Mouse (Mus musculus): ENCODE data around the gene Fam204a.
A peak's percentile ranks its signal among the peaks of the same experiment; 100 is the strongest.

The Fam204a gene

DNA sequence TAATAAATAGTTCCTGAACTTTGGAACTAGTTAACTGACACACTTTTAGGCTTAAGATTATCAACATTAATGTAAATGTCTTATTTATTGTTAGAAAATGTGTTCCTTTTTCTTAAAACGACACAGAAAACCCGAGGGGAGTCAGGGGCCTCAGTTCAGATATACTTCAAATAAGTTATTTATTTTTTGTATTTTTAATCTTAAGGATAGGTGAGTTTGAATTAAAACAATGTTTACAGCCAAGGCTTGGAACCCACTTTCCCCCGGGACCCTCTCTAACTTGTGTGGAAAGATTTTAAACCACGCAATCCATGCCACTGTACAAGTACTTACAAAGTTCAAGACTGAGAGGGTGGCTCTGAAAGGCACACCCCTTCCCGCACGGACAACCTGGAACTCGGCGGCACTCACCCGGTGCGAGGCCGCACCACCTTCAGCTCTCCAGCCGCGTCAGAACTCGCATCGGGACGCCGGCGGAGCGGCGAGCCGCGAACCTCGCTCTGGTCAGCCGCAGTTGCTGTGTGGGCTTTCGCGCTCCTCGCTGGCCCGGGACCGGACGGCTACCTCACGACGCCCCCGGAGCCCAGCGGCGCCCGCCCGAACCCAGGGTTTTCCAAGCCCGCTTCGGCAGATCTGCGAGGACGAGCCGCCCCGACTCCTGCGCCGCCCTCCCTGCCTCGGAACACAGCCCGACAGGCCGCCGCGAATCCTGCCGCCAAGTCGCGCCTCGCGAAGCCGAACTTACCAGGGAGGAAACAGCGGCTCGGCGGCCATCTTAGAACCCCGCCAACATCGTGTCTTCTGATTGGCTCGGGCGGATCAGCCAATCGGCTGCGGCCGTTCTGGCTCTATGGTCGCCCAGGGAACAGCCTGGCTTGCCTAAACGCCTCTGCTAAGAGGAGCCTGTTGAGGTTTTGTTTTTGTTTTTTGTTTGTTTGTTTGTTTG is at the start of gene Fam204a:
Fam204a (minus strand) TSS at position 803 of the 946 bp plus-strand sequence.
- DNase-seq (ENCODE audit: low read depth), result peak; percentile 85

DNA sequence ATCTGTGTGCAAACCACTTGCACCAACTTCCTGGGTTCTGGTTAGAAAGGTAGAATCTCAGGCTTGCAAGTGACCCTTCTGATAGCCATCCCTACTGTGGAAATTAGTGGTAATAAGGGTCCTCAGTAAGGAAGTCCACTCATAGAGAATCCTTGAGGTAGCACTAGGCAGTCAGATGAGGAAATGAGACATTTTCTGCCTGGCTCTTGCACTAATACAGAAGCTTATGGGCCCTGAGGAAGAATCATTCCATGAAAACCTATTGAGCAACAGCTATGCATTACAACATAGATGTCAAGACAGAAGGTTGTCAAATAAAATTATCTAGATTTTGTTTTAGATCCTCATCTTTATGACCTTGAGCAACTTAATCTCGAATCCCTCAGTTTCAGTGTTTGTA is 39.3 kb upstream of the Fam204a start:
- DNase-seq (ENCODE audit: low read depth), result no peak

DNA sequence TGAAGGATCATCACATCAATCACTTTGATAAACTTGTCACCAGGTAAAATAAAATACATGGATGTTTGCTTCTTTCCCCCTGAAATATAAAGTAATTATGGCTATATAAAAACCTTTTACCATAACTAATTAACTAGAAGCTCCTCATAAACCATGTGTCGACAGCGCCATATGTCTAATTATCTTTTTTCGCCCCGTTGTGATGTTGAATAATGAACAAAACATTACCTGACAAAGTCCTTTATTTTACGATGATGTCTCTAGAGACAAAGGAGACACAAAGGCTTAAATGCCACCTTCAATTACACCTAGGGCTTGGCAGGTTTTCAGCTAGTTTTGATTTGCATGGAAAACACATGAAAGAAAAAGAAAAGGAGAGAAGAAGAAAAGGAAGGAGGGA is 34.2 kb upstream of the Fam204a start:
- DNase-seq (ENCODE audit: low read depth), result no peak

DNA sequence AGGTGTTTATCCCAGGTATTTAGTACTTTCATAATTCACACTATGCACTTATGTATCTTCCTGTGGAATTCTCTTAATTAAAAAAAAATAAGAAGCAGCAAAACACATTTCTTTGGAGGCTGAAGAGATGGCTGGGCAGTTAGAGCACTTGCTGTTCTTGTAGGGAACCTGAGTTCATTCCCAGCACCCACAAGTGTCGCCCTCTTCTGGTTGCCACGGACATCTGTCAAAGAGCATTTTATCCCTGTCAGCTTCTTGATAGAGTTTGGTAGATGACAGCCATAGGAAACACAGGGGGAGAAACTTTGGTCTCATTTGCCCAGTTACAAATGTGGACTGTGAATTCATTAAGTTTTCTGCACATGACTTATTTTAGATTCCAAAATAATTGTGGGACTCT is 25.5 kb upstream of the Fam204a start:
- no peak for DNase-seq (ENCODE audit: low read depth)

DNA sequence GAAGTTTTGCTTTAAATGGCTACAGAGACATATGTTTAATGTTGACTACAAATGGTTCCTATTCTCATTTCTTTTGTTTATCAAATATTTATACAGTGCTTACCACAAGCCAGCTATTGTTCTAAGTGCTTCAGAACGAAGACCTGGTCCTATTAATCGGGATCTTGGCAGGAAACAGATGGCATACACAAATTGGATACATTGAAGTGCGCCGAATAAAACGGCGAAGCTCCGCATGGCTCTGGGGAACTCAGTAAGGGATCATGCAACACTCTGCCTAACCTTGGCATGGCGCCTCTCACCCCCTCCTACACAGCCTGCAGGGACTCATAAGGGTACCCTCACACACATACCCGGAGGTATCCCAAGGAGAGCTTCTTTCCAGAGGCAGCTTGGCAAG is 24.7 kb upstream of the Fam204a start:
- DNase-seq (ENCODE audit: low read depth), result no peak

DNA sequence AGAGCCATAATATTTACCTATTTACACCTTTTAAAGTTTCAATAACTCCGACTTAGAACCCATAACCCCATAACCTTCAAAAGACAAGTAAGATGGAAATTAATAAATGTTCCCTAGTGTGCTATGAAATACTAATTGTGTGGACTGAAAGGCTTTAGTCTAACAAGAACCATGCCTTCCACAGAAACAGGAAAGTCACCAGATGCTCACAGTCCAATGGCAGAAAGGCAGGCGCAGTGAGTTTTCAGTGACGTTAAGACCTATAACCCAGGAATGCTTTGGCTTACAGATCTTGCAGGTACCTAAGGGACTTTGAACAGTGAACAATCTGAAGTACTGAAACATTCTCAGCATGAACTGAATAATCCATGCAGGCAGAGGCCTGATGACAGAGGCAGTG is 18.7 kb upstream of the Fam204a start:
- no peak for DNase-seq (ENCODE audit: low read depth)

DNA sequence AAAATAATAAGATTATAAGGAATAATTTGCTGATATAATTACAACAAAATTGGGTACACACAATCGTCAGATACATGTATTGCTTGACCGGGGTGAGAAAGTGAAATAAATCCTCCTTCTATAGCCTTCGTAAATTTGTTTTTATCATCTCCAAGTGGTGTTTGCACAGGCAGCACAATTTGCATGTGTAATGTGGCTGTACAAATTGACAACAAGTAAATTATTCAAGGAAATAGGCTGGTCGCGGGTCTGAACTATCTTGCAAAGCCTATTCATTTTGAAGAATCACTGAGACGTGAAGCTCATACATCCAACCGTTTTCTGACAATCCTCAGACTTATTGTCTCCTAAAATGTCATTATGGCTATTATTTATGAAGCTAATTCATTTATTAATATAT is 16.1 kb upstream of the Fam204a start:
- no peak for DNase-seq (ENCODE audit: low read depth)

DNA sequence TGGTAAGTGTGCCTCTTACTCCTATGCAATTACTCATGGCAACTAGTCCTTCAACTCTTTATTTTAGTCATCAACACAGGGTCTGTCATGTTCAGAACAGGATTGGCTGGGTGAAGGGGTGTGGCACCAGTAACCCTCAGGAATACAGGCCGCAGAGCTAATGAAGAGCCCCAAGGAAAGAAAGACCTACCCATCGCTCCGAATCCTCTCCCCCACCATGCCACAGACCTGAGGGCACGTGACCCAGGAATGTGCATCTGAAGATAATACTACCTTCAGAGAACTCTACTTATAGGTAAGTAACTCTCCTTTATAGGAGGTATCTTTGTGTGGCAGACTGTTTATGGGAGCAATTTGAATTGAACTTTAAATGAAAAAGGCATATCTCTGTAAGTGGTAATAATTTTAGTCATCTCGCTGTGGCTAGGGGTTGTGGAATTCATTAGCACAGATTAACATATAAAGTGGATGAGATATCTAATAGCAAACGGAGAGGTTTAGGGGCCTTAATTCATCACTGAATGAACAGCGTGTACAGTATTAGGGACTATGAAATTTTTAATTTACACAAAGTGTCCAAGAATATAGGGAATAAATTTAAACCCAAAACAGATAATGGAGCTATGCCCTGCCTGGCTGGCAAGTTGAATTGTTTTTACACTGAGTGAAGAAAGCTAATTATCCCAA is 15.6 kb upstream of the Fam204a start:
- DNase-seq (ENCODE audit: low read depth), result no peak

DNA sequence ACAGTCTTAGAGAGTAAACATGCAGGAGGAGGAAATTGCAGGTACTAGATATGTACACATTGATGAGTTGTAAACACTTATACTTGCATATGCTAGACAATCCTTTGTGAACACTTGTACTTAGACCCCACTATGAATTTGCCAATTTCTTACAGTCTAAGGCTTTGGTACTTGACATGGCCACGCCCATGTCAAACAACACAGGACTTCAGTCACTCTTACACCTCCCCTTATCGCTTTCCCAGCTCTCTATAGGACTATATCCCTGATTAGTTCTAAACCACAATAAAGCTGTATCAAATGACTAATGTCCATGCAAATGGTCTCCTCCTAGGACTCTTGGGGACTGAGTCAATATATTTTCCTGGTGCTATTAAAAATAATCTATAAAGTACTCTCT is 5.0 kb upstream of the Fam204a start:
- no peak for DNase-seq (ENCODE audit: low read depth)

DNA sequence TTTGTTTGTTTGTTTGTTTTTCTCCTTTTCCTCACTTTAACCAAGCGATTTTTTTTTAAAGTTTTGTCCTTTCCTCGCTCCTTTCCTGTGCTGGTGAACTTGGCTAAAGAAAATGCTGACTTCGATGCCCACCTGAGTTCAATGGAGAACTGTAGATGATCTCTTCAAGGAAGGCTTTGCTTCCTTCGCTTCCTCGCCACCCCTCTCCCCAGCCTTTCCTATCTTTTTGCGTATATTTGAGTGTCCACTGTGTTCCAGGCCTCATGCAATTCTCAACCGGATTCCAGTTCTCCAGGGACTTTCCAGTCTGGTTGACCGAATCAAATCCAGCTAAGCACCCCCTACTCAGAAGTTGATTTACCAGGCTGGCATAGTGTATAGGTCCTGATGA is 339 bp upstream of the Fam204a start:
- no peak for DNase-seq (ENCODE audit: low read depth)

DNA sequence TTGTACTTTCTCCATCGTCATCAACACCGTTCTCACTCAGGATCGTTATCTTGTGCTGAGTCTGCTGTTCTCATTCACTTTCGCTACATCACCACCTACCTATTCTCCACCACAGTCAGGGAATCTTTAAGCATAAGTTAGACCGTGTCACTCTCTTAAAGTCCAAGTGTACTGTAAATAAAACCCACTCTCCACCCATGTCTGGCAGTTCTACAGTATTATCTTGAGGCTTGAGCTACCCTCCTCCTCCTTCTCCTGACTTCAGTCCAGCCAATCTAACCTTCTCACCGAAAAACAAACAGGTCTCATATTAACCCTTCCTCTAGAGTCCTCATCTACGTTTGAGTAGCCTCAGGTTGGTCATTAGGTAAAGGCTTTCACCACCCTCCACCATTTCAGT is 7.1 kb downstream of the Fam204a start:
- no peak for DNase-seq (ENCODE audit: low read depth)

DNA sequence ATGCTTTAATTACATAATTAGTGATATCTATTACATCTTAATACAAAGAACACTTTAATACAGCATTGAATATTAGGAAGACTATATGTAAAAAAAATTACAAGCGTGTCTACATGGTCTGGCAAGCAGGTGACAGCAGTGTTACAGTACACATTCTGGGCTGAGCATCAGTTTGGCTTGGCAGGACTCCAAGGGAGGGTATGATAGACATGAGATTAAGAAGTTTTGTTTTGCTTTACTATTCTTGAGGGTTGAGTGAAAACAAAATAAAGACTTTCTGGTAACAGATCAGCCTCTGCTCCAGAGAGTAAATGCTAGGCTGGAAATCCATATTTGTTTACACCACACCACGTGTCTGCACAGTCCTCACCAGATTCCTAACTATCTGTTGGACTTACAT is 8.5 kb downstream of the Fam204a start:
- DNase-seq (ENCODE audit: low read depth), result no peak

DNA sequence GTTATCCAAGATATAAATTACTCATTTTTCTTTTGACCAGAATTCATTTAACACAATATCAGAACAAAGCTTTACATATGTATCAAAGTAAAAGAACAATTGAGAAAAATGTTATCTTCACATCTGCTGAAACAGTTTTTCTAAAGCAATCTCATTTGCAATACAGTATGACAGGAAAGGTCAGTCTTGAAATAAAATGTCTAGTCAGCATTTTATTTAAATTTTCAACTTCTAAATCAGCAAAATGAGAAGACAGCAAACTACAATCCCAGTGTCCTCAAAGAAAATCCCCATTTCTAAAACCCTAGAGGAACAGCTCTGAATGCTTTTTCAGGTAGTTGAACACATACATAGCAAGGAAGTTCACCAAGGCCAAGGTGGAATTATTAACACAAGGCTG is 18.3 kb downstream of the Fam204a start:
- no peak for DNase-seq (ENCODE audit: low read depth)

DNA sequence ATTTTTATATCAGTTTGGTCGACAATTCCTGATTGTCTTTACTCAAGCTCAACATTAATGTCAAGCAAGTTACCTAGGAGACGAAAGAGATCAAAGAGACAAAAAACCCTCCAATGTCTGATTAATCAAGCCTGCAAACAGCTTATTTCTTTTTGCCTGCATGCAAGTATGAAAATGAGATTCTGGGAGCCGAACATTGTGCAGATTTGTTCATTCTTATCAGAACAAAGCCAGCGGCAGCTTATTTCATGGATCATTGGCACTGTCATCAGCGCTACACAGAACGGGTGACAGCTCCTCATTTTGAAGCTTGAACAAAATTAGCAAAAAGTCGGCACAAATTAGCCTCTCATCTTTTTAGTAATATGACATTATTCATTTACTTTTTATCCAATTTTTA is 22.3 kb downstream of the Fam204a start:
- DNase-seq (ENCODE audit: low read depth), result no peak

DNA sequence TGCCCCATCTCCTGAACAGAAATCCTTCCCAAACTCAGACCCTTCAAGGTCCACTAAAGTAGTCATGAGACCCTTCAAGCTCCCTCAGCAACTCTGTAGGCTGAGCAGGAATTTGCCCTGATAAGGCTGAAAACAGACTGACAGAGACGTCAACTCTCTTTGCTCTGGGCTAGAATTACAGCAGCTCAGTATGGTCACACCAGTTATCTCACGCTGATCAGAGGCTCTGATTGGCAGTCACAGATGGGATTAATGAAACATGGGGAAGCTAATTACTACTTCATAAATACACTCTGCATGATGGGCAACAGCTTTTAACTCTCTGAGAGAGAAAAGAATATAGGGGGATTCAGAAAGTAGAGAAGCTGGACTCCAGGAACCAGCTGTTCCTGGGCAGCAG is 26.2 kb downstream of the Fam204a start:
- no peak for DNase-seq (ENCODE audit: low read depth)

DNA sequence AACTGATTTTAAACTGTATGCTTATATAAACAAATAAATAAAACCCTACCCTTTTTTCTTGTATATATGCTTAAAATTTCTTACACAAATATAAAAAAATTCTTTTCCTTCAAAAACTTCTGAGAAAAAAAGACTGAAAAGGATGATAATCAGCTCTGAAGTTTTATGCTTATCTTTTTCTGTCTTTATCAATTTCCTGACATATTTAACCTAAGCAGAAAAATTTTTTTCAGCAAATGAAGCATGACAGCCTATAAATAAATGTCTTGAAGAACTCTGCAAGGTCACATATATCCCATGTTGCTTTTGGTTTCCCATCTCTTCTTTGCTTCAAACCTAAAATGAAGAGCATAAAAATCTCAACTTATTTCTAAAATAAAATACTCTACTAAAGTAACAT is 27.3 kb downstream of the Fam204a start:
- no peak for DNase-seq (ENCODE audit: low read depth)

DNA sequence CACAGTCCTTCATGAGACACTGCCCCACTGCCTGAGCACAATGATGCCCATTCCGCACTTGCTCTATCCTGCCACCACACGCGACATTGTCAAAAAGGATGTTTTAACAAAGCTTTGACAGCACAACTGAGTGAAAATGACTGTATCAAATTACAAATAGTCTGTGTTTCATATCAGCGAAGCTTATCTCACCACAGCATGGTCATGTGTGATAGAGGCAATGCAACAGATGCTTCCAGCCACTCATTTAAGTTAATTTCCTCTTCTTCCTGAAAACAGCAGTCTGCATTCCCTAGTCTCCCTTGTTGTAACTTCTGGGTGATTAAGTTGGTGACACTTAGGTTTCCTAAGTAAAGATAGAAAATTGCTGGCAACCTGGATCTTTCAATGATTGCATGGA is 33.7 kb downstream of the Fam204a start:
- no peak for DNase-seq (ENCODE audit: low read depth)

DNA sequence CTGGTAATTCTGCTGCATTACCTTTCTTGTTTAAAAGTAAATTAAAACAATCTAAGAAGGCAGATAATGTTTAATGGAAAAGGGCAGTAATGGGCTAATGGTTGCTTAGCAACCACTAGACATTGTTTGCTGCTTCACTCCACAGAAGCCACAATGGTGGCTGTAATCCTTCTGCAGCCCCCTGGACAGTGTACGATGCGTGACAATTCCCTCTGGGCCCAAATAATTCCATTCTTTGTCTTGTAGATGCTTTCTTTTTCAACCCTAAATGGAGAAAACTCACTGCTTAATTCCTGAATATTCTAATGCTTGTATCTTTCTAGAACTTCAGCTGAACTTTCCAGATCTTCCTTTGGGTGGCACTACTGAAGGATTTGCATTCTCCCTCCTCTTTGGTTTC is 37.3 kb downstream of the Fam204a start:
- DNase-seq (ENCODE audit: low read depth), result no peak

DNA sequence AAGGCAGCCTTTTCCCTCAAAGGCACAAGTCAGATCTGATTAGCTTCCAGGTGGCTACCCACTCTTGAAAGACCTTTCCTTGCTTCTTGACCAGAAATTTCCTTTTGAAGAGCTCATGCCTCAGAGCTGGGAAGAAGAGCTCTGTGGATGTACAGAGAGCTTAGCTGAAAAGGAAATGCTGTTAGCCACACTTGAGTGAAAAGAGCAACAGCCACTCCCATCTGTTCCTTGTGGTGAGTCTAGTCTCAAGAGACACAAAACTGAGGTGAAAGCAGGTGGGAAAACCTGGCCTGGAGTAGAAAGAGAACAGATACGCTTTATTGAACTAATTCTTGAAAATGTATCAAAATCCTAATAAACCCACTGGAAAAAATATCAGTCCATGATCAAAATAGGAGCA is 43.6 kb downstream of the Fam204a start:
- DNase-seq (ENCODE audit: low read depth), result peak; percentile 36

DNA sequence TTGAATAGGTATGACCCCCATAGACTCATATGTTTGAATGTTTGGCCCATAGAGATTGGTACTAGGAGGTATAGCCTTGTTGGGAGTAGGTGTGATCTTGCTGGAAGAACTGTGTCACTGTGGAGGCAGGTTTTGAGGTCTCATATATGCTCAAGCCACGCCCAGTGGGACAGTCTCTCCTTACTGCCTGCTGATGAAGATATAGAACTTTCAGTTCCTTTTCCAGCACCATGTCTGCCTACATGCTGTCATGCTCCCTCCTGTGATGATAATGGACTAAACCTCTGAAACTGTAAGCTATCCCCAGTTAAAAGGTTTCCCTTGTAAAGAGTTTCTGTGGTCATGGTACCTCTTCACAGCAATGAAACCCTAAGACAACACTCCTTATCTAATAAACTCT is 44.3 kb downstream of the Fam204a start:
- DNase-seq (ENCODE audit: low read depth), result no peak

DNA sequence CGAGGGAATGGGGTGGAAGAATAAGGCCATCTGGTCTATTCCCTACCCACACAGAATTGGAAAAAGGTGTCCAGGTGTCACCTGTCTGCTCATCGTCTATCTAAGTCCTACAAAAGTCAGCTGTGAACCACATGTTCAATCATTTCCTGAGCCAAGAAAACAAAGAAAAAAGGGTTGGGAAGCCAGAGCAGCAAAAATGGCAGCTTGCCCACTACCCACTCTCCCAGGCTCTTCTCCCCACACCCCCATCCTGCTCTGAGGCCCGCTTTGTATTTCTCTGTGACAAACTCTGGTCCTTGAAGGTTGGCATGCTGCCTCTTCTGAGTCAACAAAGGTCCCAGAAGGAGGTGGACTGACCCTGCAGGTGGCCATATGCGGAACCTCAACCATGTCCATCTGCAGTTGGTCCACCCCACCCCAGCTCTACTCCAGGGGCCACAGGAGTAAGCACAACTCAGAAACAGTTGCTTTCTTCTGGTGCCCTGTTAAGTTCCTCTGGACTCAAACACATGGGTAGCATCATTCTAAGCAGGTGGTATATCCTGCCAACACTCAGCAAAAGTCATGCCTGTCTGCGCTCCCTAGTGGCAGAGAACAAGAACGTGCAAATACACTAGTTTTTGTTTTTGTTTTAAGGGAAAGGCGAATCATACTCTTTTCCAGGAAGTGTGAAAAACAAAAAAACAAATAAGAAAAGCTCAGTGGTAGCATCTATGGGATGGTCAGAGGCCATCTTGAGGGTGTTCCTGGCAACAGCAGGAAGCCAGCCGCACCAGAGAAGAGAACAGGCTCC is 47.5 kb downstream of the Fam204a start:
- no peak for DNase-seq (ENCODE audit: low read depth)

DNA sequence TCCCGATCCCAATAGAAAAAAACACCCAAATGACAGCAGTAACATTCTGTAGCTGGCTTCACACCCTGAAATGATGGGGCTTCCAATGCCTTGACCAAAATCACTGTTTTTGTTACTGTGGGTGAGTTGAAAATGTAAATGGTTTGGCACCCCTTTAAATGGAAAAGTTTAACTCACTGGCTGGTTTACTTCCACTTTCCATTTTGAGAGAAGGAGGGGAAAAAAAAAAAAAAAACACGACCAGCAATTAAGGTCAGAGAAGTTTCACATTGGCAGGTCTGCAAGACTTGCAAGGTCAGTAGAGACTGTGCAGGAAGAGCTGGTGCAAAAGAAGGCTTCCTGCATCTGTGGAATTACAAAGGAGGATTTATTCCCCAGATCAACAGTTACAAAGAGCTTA is 61.1 kb downstream of the Fam204a start:
- DNase-seq (ENCODE audit: low read depth), result no peak
